Mouse (Mus musculus): ENCODE measurements at regions not wholly inside any gene's neighbourhood (a gene's known extent, or its start where the extent isn't known, plus 50 kb on each side); places are given as distances from the start of the nearest gene placed in this dataset.

GRCm38 (mm10) chr6:18670677-18671076 lies 156.0 kb upstream of the Cttnbp2 start:
- no peak for DNase-seq
- intact Hi-C loops (cut with DNase I), result no loop called here

DNA sequence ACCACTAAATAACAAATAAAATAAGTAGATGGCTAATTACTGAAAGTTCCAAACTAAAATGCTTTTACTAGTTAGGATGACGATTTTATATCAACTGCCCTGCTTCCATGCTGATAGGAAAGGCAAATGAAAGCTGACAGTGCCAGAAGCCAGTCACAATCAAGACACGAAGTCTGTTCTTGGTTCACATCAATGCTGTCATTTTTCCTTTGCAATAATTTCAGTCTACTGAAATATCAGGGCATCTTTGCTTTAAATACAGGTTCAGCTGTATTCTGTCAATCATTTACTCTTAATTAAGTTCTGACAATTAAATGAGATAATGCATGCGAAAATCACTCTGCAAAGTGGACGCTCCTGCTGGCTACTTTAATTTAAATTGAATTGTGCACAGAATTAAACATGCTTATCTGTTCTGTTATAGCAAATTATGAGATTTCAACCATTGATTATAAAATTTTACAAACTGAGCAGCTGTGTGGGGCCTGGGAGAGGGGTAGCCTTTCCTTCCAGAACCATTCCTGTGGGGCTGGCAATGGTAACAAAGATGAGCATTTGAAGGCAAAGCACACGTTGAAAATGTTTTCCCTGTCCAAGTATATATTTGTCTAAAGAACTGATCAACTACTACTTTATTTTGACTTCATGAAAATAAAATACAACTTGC lies 160.1 kb upstream of the Cttnbp2 start:
- DNase-seq, result no peak
- intact Hi-C loops (cut with DNase I), result no loop called here

GRCm38 (mm10) chr6:18677131-18677530 lies 162.5 kb upstream of the Cttnbp2 start:
- DNase-seq, result no peak

DNA sequence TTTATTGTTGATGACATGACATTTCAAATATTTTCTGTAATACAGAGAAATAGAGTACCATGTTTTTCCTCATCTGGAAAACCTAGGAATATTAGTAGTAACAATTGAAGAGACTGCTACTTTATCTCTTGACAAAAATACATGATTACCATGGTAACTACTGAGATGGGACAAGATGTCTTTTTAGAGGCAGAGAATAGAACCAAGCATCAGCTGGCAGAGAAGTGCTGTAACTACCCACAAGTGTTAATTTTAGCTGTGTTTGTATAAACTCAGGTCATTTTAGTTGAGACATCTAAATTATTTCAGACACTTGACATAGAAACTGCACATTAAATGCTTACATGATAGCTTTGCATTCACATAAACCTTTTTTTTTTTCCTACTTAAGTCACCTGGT lies 166.1 kb upstream of the Cttnbp2 start:
- DNase-seq, result no peak
- intact Hi-C loops (cut with DNase I), result no loop called here

More at GRCm38 (mm10) chr6:18677131-18677530, 162.5 kb upstream of the Cttnbp2 start:
- intact Hi-C loops (cut with DNase I), result no loop called here

GRCm38 (mm10) chr6:18682043-18682442 lies 166.3 kb upstream of the Lsm8 start:
- intact Hi-C loops (cut with DNase I), result no loop called here

GRCm38 (mm10) chr6:18688652-18689348 lies 159.6 kb upstream of the Lsm8 start:
- DNase-seq, result no peak
- intact Hi-C loops (cut with DNase I), result no loop called here

More at GRCm38 (mm10) chr6:18682043-18682442, 166.3 kb upstream of the Lsm8 start:
- no peak for DNase-seq

GRCm38 (mm10) chr6:18697536-18697935 lies 150.8 kb upstream of the Lsm8 start:
- DNase-seq, result no peak

DNA sequence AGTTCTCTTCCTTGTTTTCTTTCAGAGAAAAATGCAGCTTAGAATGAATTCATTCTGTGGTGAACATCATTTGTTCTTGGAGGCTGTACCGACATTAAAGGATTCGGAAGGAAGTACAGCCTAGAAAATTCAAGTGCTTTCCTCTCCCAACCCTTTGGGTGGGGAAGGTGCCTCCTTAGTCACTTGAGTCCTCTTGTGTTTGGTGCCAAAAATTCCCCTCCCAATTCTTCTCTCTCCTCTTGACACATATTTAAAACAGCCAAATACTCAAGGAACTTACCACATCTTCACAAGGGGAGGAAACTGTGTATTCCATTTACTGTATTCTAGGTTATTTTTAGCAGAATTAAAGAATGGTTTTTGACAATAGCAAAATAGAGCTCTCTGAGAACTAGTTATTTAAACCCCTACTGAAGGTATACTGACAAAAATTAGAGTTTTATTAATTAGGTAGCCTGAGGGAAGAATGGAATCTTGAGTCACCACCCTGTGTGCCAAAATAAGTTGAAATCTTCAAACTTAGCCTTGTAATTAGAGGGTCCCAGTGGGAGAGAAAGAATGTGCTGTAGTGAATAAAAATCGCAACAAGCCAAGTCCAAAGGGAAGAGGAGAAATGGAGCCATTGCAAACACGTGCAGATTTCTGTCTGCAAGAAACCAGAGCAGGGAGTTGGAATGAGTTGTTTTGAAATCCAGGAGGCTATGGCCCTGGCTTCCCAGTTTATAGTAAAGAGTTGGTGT lies 149.2 kb upstream of the Lsm8 start:
- no peak for DNase-seq
- intact Hi-C loops (cut with DNase I), result no loop called here

More at GRCm38 (mm10) chr6:18697536-18697935, 150.8 kb upstream of the Lsm8 start:
- intact Hi-C loops (cut with DNase I), result no loop called here

DNA sequence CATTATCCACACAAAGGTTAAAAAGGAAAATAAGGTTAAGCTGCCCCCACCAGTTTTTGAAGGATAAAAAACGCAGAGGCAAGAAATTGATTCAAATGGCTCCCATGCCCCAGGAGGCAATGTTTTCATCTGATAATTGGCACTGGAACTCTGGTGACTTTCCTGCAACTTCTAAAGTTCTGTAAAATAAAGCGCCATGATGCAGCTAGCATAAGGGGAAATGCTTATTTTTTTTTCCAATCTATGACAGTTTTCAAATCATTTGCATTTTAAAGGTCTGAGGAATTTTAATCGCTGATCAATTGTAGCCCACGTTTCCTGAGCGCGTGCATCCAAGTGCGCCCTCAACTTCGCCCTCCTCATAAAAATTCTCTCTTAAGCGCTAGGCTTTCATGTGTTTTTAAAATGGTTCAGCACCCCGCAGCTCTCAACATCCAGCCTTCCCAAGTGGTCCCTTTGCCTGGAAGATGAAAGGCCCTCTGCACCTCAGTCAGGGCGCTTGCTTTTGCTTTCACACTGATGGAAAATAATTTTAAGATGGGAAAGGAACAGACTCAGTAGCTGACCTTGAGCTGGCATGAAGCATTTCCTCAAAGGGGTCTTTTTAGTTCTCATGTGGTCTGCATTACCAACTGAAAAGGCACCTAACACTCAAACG lies 148.5 kb upstream of the Lsm8 start:
- intact Hi-C loops (cut with DNase I), result no loop called here
- no peak for DNase-seq

DNA sequence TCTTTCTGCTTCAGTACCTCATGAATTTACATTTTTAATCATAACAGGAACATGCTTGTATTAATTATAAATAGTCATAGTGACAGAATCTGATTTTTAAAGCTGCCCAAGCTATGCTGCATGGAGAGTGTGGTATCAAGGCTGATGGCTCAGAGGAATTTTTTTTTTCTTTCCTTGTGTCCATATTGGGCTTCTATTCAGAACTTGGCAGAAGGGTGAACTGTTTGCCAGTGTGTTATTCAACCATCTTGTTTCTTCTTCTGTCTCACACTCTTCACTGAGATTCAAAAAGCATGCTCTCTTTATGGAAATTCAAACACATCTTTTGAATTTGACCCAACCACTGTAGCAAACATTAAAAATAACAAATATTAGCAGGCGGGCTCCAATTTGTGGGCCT lies 137.6 kb upstream of the Lsm8 start:
- intact Hi-C loops (cut with DNase I), result no loop called here

DNA sequence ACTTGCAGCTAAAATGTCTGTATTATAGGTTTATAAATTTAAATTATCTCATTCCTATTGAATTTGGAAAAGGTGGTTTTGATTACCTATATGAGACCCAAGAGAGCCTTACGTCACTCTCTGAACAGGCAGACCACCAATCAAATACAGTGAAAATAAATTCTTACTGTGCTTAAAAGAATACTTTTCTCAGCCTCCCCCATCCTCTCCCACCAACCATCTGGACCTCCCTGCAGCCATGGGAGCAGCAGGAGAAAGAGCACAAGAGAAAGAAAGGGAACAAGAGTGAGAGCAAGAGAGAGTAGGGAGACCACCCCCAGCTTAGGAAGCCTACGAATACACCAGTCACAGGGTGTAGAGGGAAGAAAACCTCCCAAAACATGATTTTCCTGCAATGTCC lies 99.5 kb upstream of the Lsm8 start:
- intact Hi-C loops (cut with DNase I), result no loop called here
- DNase-seq, result no peak

More for the DNA sequence above, 137.6 kb upstream of the Lsm8 start:
- DNase-seq, result no peak

GRCm38 (mm10) chr6:18764536-18764935 lies 83.8 kb upstream of the Lsm8 start:
- intact Hi-C loops (cut with DNase I), result no loop called here

DNA sequence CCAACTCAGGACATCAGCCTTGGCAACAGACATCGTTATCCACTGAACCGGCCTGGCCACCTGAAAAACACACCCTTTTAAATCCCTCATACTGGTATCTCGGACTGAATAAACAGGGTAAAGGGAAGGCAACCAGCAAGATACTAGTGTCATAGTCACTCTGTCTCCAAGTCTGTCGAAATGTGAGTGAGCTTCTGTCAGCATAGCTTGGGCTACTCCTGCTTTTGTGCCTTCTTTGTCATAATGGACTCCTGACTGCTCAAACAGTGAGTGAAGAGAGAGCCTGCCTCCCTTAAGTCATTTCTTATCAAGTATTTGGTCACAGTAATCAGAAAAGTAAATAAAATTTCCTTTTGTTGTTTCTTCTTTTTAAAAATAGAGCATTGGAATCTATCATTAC lies 53.0 kb upstream of the Lsm8 start:
- DNase-seq, result no peak
- intact Hi-C loops (cut with DNase I), result no loop called here

More at GRCm38 (mm10) chr6:18764536-18764935, 83.8 kb upstream of the Lsm8 start:
- no peak for DNase-seq

GRCm38 (mm10) chr6:18795847-18796246 lies 52.5 kb upstream of the Lsm8 start:
- no peak for DNase-seq
- intact Hi-C loops (cut with DNase I), result no loop called here

GRCm38 (mm10) chr6:18796540-18796939 lies 51.8 kb upstream of the Lsm8 start:
- DNase-seq, result no peak
- intact Hi-C loops (cut with DNase I), result no loop called here
